Mouse (Mus musculus): Measurements from ENCODE around the gene Hoxd3.

- TF ChIP-seq CTCF (IDR thresholded peaks at IDR 0.05; ENCODE audit: borderline replicate concordance, control insufficient read depth, extremely low read depth, insufficient read depth, low read length, poor library complexity) (no peak), POLR2A (IDR thresholded peaks at IDR 0.05; ENCODE audit: control insufficient read depth, extremely low read depth, insufficient read depth, low read length, poor library complexity) (no peak)
Observed at GRCm38 (mm10) chr2:74669650-74670235, 42.0 kb upstream of the Hoxd3 start.
